Mouse (Mus musculus) inflammation-experienced regulatory T-cells, adult 6 months (primary cell): ENCODE data around the gene Myadml2. TPM values are rescaled to one million over a fixed set of nuclear protein-coding genes. Genes with fewer than 3 reads are reported as not detected.
A peak's percentile ranks its signal among the peaks of the same experiment; 100 is the strongest.

Experiments used
- ATAC-seq: one replicate; pipeline ENCODE4 v1.8.0; 2017
- polyA plus RNA-seq, 3 experiments: library from polyadenylated mRNA; unstranded; fragments of 100-300 nt; shearing (Covaris generic); gene quantifications; one replicate each; pipeline ENCODE4 v1.2.1; 2017

The Myadml2 gene
- polyA plus RNA-seq, 3 experiments from 2014 or later = not detected

- ATAC-seq = no peak
These were observed 39.5 kb downstream of the Myadml2 start, which contains the start of gene Npb for GRCm38 (mm10) chr11:120608241-120609034. TSS of gene Npb (plus strand) at chr11:120608477.

GRCm38 (mm10) chr11:120606764-120607163 lies 41.2 kb downstream of the Myadml2 start:
- no peak for ATAC-seq

GRCm38 (mm10) chr11:120605667-120606066 lies 42.3 kb downstream of the Myadml2 start:
- no peak for ATAC-seq

GRCm38 (mm10) chr11:120603545-120603944 lies 44.4 kb downstream of the Myadml2 start:
- no peak for ATAC-seq

GRCm38 (mm10) chr11:120600716-120601115 lies 47.2 kb downstream of the Myadml2 start:
- ATAC-seq = peak; percentile 49

GRCm38 (mm10) chr11:120598990-120599549 lies 48.9 kb downstream of the Myadml2 start:
- ATAC-seq = no peak

- peak; percentile 88 for ATAC-seq
These were observed 49.5 kb downstream of the Myadml2 start, which contains the start of the genes Alyref and Anapc11 for GRCm38 (mm10) chr11:120598283-120598989. TSS of gene Alyref (minus strand) at chr11:120598365. TSS of gene Anapc11 (plus strand) at chr11:120598421.

- peak; percentile 19 for ATAC-seq
These were observed 50.4 kb downstream of the Myadml2 start for GRCm38 (mm10) chr11:120597240-120598235.

Other genes with a start within 250 kb of the Myadml2 start
- gene Nploc4, start 210.4 kb downstream of the Myadml2 start, polyA plus RNA-seq = 10 to 100 TPM in 2 of 3 experiments, 1 to 10 TPM in 1; 8.6 to 12.4 (median 11.0) TPM
- gene Tspan10, start 205.5 kb downstream of the Myadml2 start, polyA plus RNA-seq = under 1 TPM in 1 of 3 experiments, not detected in 2; 0.28 TPM
- gene Pde6g, start 194.7 kb downstream of the Myadml2 start, polyA plus RNA-seq = under 1 TPM in 2 of 3 experiments, not detected in 1; 0.15 to 0.56 TPM
- gene Oxld1, start 190.1 kb downstream of the Myadml2 start, polyA plus RNA-seq = 1 to 10 TPM; 4.8 to 6.8 (median 5.1) TPM
- gene Ccdc137, start 190.0 kb downstream of the Myadml2 start, polyA plus RNA-seq = 10 to 100 TPM; 17.8 to 26.0 (median 17.9) TPM
- gene Arl16, start 180.6 kb downstream of the Myadml2 start, polyA plus RNA-seq = 10 to 100 TPM; 28.8 to 39.7 (median 33.1) TPM
- gene Mrpl12, start 163.5 kb downstream of the Myadml2 start, polyA plus RNA-seq = 10 to 100 TPM; 54.6 to 78.9 (median 73.0) TPM
- gene Slc25a10, start 156.3 kb downstream of the Myadml2 start, polyA plus RNA-seq = 10 to 100 TPM; 12.4 to 14.3 (median 12.7) TPM
- gene Gcgr, start 117.5 kb downstream of the Myadml2 start, polyA plus RNA-seq = not detected
- 100 to 1,000 TPM in 2 of 3 experiments, 10 to 100 TPM in 1; 93.4 to 136 (median 107) TPM for gene Mcrip1, start 98.4 kb downstream of the Myadml2 start, polyA plus RNA-seq
- gene Ppp1r27, start 97.0 kb downstream of the Myadml2 start, polyA plus RNA-seq = not detected
- 100 to 1,000 TPM; 135 to 164 (median 149) TPM for gene P4hb, start 74.9 kb downstream of the Myadml2 start, polyA plus RNA-seq
- gene Arhgdia, start 66.5 kb downstream of the Myadml2 start, polyA plus RNA-seq = 100 to 1,000 TPM; 624 to 862 (median 685) TPM
- gene Alyref, start 49.8 kb downstream of the Myadml2 start, polyA plus RNA-seq = 10 to 100 TPM; 15.8 to 76.9 (median 47.7) TPM
- gene Anapc11, start 49.7 kb downstream of the Myadml2 start, polyA plus RNA-seq = 100 to 1,000 TPM; 110 to 147 (median 129) TPM
- gene Npb, start 39.7 kb downstream of the Myadml2 start, polyA plus RNA-seq = 1 to 10 TPM in 1 of 3 experiments, under 1 TPM in 1, not detected in 1; 0.67 to 1.4 TPM
- 100 to 1,000 TPM in 2 of 3 experiments, 10 to 100 TPM in 1; 66.1 to 124 (median 113) TPM for gene Pcyt2, start 30.2 kb downstream of the Myadml2 start, polyA plus RNA-seq
- gene Sirt7, start 22.9 kb downstream of the Myadml2 start, polyA plus RNA-seq = 10 to 100 TPM; 55.1 to 61.4 (median 60.4) TPM
- gene Mafg, start 14.6 kb downstream of the Myadml2 start, polyA plus RNA-seq = 10 to 100 TPM; 15.3 to 15.8 (median 15.5) TPM
- gene Pycr1, start 4.4 kb downstream of the Myadml2 start, polyA plus RNA-seq = 1 to 10 TPM in 1 of 3 experiments, under 1 TPM in 1, not detected in 1; 0.86 to 1.7 TPM
- gene Notum, start 13.0 kb upstream of the Myadml2 start, polyA plus RNA-seq = not detected
- 100 to 1,000 TPM in 1 of 3 experiments, 10 to 100 TPM in 2; 79.4 to 107 (median 86.2) TPM for gene Aspscr1, start 24.8 kb upstream of the Myadml2 start, polyA plus RNA-seq
- gene Cenpx, start 65.6 kb upstream of the Myadml2 start, polyA plus RNA-seq = 100 to 1,000 TPM; 154 to 181 (median 169) TPM
- gene Lrrc45, start 65.8 kb upstream of the Myadml2 start, polyA plus RNA-seq = 10 to 100 TPM; 19.4 to 39.4 (median 20.8) TPM
- not detected for gene Rac3, start 73.3 kb upstream of the Myadml2 start, polyA plus RNA-seq
- gene Dcxr, start 79.1 kb upstream of the Myadml2 start, polyA plus RNA-seq = 10 to 100 TPM; 20.5 to 29.7 (median 26.5) TPM
- gene Cbr2, start 84.0 kb upstream of the Myadml2 start, polyA plus RNA-seq = not detected
- gene Hmga1b, start 114.6 kb upstream of the Myadml2 start, polyA plus RNA-seq = 10 to 100 TPM; 24.1 to 64.8 (median 62.8) TPM
- 1 to 10 TPM; 3.5 to 4.4 (median 3.7) TPM for gene Rfng, start 136.0 kb upstream of the Myadml2 start, polyA plus RNA-seq
- 100 to 1,000 TPM; 121 to 154 (median 127) TPM for gene Gps1, start 136.1 kb upstream of the Myadml2 start, polyA plus RNA-seq
- gene Dus1l, start 148.2 kb upstream of the Myadml2 start, polyA plus RNA-seq = 10 to 100 TPM; 30.4 to 34.4 (median 34.3) TPM
- 10 to 100 TPM; 22.7 to 31.3 (median 29.4) TPM for gene Fasn, start 176.4 kb upstream of the Myadml2 start, polyA plus RNA-seq